Mouse (Mus musculus) CH12.LX (cell line): Measurements from ENCODE around the gene Lipm. TPM values are rescaled to one million over a fixed set of nuclear protein-coding genes. Genes with fewer than 3 reads are reported as not detected.

Source experiments
- DNase-seq: peaks from one replicate; pipeline ENCODE4 v3.0.0-alpha.2; 2013; ENCODE audit errors: extremely low read depth
- H3K27ac ChIP-seq: 2 replicates; pipeline ENCODE4 v1.5.1; 2012; ENCODE audit warnings: low read depth, mild to moderate bottlenecking, control low read depth, moderate library complexity; ENCODE audit not compliant: insufficient read depth
- H3K27me3 ChIP-seq: replicated peaks from 2 replicates; pipeline ENCODE3; 2012; ENCODE audit warnings: inconsistent platforms
- H3K36me3 ChIP-seq, 2 experiments: replicated peaks in 1 of 2; 2 replicates each; pipeline versions ENCODE3 to v1.6.1; 2012; ENCODE audit warnings: inconsistent platforms in 1 of 2, low read length in 1 of 2, mild to moderate bottlenecking in 1 of 2, mixed read lengths in 1 of 2, moderate library complexity in 1 of 2; ENCODE audit not compliant: control insufficient read depth in 1 of 2, insufficient read depth in 1 of 2
- H3K4me1 ChIP-seq, 2 experiments: 2 replicates each; pipeline ENCODE4 v1.6.1; 2012; ENCODE audit warnings: inconsistent platforms in 1 of 2, moderate library complexity in 1 of 2; ENCODE audit not compliant: insufficient read depth in 2 of 2, control insufficient read depth in 1 of 2
- H3K4me2 ChIP-seq: 2 replicates; pipeline ENCODE4 v1.6.1; 2012; ENCODE audit warnings: low read depth, mild to moderate bottlenecking, control low read depth; ENCODE audit not compliant: poor library complexity, insufficient read depth, severe bottlenecking
- H3K4me3 ChIP-seq, 3 experiments: fragments of 150-350 bp in 1 of 3; sonication (generic) in 1 of 3; replicated peaks in 1 of 3; 2 replicates each; pipeline versions ENCODE3 to v1.5.1; 2011 to 2012; ENCODE audit warnings: low read depth in 2 of 3, low read length in 2 of 3, mild to moderate bottlenecking in 2 of 3, moderate library complexity in 2 of 3, control low read depth in 1 of 3, improper control_type of control experiment in 1 of 3, inconsistent platforms in 1 of 3, mixed read lengths in 1 of 3; ENCODE audit not compliant: poor library complexity in 1 of 3
- H3K79me2 ChIP-seq: replicated peaks from 2 replicates; pipeline ENCODE4 v1.6.1; 2012; ENCODE audit warnings: mild to moderate bottlenecking, moderate library complexity; ENCODE audit not compliant: control insufficient read depth, poor library complexity, insufficient read depth, severe bottlenecking; ENCODE audit errors: extremely low read depth
- H3K9ac ChIP-seq: 2 replicates; pipeline ENCODE4 v1.6.1; 2012; ENCODE audit warnings: low read depth, mild to moderate bottlenecking, control low read depth, moderate library complexity; ENCODE audit not compliant: insufficient read depth
- H3K9me3 ChIP-seq: replicated peaks from 2 replicates; pipeline ENCODE3; 2012; ENCODE audit warnings: low read length, inconsistent platforms, mixed read lengths
- CHD1 ChIP-seq: IDR thresholded peaks from 2 replicates; pipeline ENCODE4 v1.6.1; 2012; ENCODE audit warnings: low read depth, low read length, improper control_type of control experiment, inconsistent platforms
- CHD2 ChIP-seq: IDR thresholded peaks from 2 replicates; pipeline ENCODE4 v1.6.1; 2011; ENCODE audit warnings: low read length, improper control_type of control experiment
- E2F4 ChIP-seq: IDR thresholded peaks from 2 replicates; pipeline ENCODE4 v1.6.1; 2011; ENCODE audit warnings: low read depth, low read length, improper control_type of control experiment; ENCODE audit not compliant: insufficient replicate concordance
- ELF1 ChIP-seq: IDR thresholded peaks from 2 replicates; pipeline ENCODE4 v1.6.1; 2014; ENCODE audit warnings: low read depth, mild to moderate bottlenecking, inconsistent platforms, low read length, improper control_type of control experiment
- ETS1 ChIP-seq: conservative IDR thresholded peaks from 2 replicates; pipeline ENCODE4 v1.6.1; 2012; ENCODE audit warnings: low read depth, mild to moderate bottlenecking, inconsistent platforms, low read length, improper control_type of control experiment, moderate library complexity
- JUN ChIP-seq: IDR thresholded peaks from 2 replicates; pipeline ENCODE4 v1.6.1; 2011; ENCODE audit warnings: low read depth, mild to moderate bottlenecking, low read length, improper control_type of control experiment, moderate library complexity; ENCODE audit not compliant: insufficient read depth
- MAFK ChIP-seq: IDR thresholded peaks from 2 replicates; pipeline ENCODE4 v1.6.1; 2011; ENCODE audit warnings: low read length, improper control_type of control experiment; ENCODE audit not compliant: insufficient replicate concordance
- MAX ChIP-seq: IDR thresholded peaks from 2 replicates; pipeline ENCODE4 v1.6.1; 2011; ENCODE audit warnings: low read length, improper control_type of control experiment
- MAZ ChIP-seq: IDR thresholded peaks from 2 replicates; pipeline ENCODE4 v1.6.1; 2012; ENCODE audit warnings: low read depth, mild to moderate bottlenecking, inconsistent platforms, low read length, improper control_type of control experiment, moderate library complexity
- MEF2A ChIP-seq: IDR thresholded peaks from 2 replicates; pipeline ENCODE4 v1.6.1; 2014; ENCODE audit warnings: low read depth, mild to moderate bottlenecking, inconsistent platforms, low read length, improper control_type of control experiment, borderline replicate concordance
- NELFE ChIP-seq: IDR thresholded peaks from 2 replicates; pipeline ENCODE4 v1.6.1; 2011; ENCODE audit warnings: low read depth, low read length, improper control_type of control experiment
- NRF1 ChIP-seq: IDR thresholded peaks from 2 replicates; pipeline ENCODE4 v1.6.1; 2014; ENCODE audit warnings: low read depth, mild to moderate bottlenecking, inconsistent platforms, low read length, improper control_type of control experiment, moderate library complexity
- POLR2AphosphoS2 ChIP-seq: IDR thresholded peaks from 2 replicates; pipeline ENCODE4 v1.6.1; 2011; ENCODE audit warnings: low read depth, low read length, improper control_type of control experiment
- SIN3A ChIP-seq: IDR thresholded peaks from 2 replicates; pipeline ENCODE4 v1.6.1; 2012; ENCODE audit warnings: low read length, improper control_type of control experiment, inconsistent platforms
- SMC3 ChIP-seq: IDR thresholded peaks from 2 replicates; pipeline ENCODE4 v1.6.1; 2011; ENCODE audit warnings: low read depth, low read length, improper control_type of control experiment
- TCF12 ChIP-seq: IDR thresholded peaks from 2 replicates; pipeline ENCODE4 v1.6.1; 2014; ENCODE audit warnings: low read depth, mild to moderate bottlenecking, inconsistent platforms, low read length, improper control_type of control experiment
- UBTF ChIP-seq: IDR thresholded peaks from 2 replicates; pipeline ENCODE4 v1.6.1; 2012; ENCODE audit warnings: low read depth, mild to moderate bottlenecking, inconsistent platforms, low read length, improper control_type of control experiment, moderate library complexity
- USF1 ChIP-seq: IDR thresholded peaks from 2 replicates; pipeline ENCODE4 v1.6.1; 2014; ENCODE audit warnings: low read depth, mild to moderate bottlenecking, inconsistent platforms, low read length, improper control_type of control experiment
- USF2 ChIP-seq: conservative IDR thresholded peaks from 2 replicates; pipeline ENCODE4 v1.6.1; 2011; ENCODE audit warnings: low read depth, low read length, improper control_type of control experiment
- ZC3H11A ChIP-seq: IDR thresholded peaks from 2 replicates; pipeline ENCODE4 v1.6.1; 2012; ENCODE audit warnings: low read depth, mild to moderate bottlenecking, inconsistent platforms, low read length, improper control_type of control experiment
- ZKSCAN1 ChIP-seq: IDR thresholded peaks from 2 replicates; pipeline ENCODE4 v1.6.1; 2012; ENCODE audit warnings: low read depth, inconsistent platforms, low read length, improper control_type of control experiment, borderline replicate concordance
- ZNF384 ChIP-seq: IDR thresholded peaks from 2 replicates; pipeline ENCODE4 v1.6.1; 2012; ENCODE audit warnings: low read depth, low read length, improper control_type of control experiment, inconsistent platforms
- dilution Hi-C: fragments of 300-500 bp; cut with MboI; formaldehyde crosslinking; loops from 2 replicates; pipeline ENCODE4 v1.14.3; 2020; ENCODE audit warnings: low sequenced_read_pairs; ENCODE audit not compliant: extremely low pct_unique_long_range_greater_than_20kb, extremely low pct_ligation_motif_present
- in situ Hi-C: fragments of 300-500 bp; cut with MboI; formaldehyde crosslinking; loops from 3 replicates; pipeline ENCODE4 v1.14.3; 2019; ENCODE audit warnings: low sequenced_read_pairs, low pct_ligation_motif_present, low pct_unique_long_range_greater_than_20kb, mixed read lengths
- polyA plus RNA-seq: library from polyadenylated mRNA; unstranded; fragments of >175 nt; gene quantifications from 2 replicates; pipeline ENCODE4 v1.2.1, GENCODE M21; 2012; ENCODE audit warnings: low read depth; ENCODE audit not compliant: insufficient read length
- total RNA-seq, 2 experiments: library from RNA; depleted of rRNA; stranded (reverse); fragments of 300-350 nt in 1 of 2; fragments of >200 nt in 1 of 2; gene quantifications; 2 replicates each; pipeline ENCODE4 v1.2.3; 2012 to 2014

Gene Lipm
- total and polyA plus RNA-seq, 3 experiments = not detected

- H3K4me1 ChIP-seq = peaks cover 0 to 26% of the 10 kb centered on the region in 2 experiments; a peak in 2 of 4 replicates
- H3K79me2 ChIP-seq = no peaks in the 10 kb centered on the region
- no peak overlapping the region for H3K4me2 ChIP-seq
- dilution Hi-C loops = no loop called here
- H3K27me3 ChIP-seq = no peaks in the 10 kb centered on the region
- no peaks in the 10 kb centered on the region for H3K9me3 ChIP-seq
- no peak overlapping the region for H3K4me3 ChIP-seq
- in situ Hi-C loops = loop anchor here (10.0 kb wide), 1 partner anchor 58 kb away; no protein-coding TSS in a partner anchor
- no peak for TF ChIP-seq MAZ
- TF ChIP-seq SMC3 = no peak
- TF ChIP-seq NELFE = no peak
- TF ChIP-seq POLR2AphosphoS2 = no peak
- no peak for TF ChIP-seq NRF1
- no peak for TF ChIP-seq MAX
- TF ChIP-seq JUN = no peak
- TF ChIP-seq SIN3A = no peak
- no peak for TF ChIP-seq ZNF384
- no peak for TF ChIP-seq ELF1
- TF ChIP-seq MEF2A = no peak
- TF ChIP-seq E2F4 = no peak
- no peak for TF ChIP-seq TCF12
- no peak for TF ChIP-seq MAFK
- TF ChIP-seq, all 38 proteins: peak for 0
- DNase-seq = no peak
- no peak overlapping the region for H3K27ac ChIP-seq
- no peak overlapping the region for H3K9ac ChIP-seq
- H3K36me3 ChIP-seq = no peaks in the 10 kb centered on the region
Measured at GRCm38 (mm10) chr19:34166386-34166785, 65.7 kb downstream of the Lipm start.

GRCm38 (mm10) chr19:34167896-34168661 is 67.3 kb downstream of the Lipm start:
- H3K79me2 ChIP-seq = no peaks in the 10 kb centered on the region
- no peak for TF ChIP-seq ZC3H11A
- TF ChIP-seq ZKSCAN1 = no peak
- no peak for TF ChIP-seq ETS1
- TF ChIP-seq USF1 = no peak
- TF ChIP-seq CHD2 = no peak
- no peak for TF ChIP-seq NRF1
- no peak for TF ChIP-seq MAX
- no peak for TF ChIP-seq USF2
- TF ChIP-seq CHD1 = no peak
- no peak for TF ChIP-seq UBTF
- TF ChIP-seq E2F4 = no peak
- no peak overlapping the region for H3K4me3 ChIP-seq
- H3K27me3 ChIP-seq = no peaks in the 10 kb centered on the region
- dilution Hi-C loops (no loop called here), in situ Hi-C loops (loop anchor here (10.0 kb wide), 1 partner anchor 57 kb away; no protein-coding TSS in a partner anchor)
- no peak overlapping the region for H3K9ac ChIP-seq
- no peak overlapping the region for H3K4me2 ChIP-seq
- H3K9me3 ChIP-seq = no peaks in the 10 kb centered on the region
- H3K4me1 ChIP-seq = peaks cover 0 to 24% of the 10 kb centered on the region in 2 experiments; a peak in 2 of 4 replicates
- no peak overlapping the region for H3K27ac ChIP-seq
- H3K36me3 ChIP-seq = no peaks in the 10 kb centered on the region
- peak; percentile 14 for DNase-seq
